Mouse (Mus musculus) heart, postnatal 25 days (tissue): Measurements from ENCODE around the gene Mmp11. TPM values are rescaled to one million over a fixed set of nuclear protein-coding genes. Genes with fewer than 3 reads are reported as not detected.

Experiments
- DNase-seq: peaks from one replicate; pipeline ENCODE4 v3.0.0; 2022; ENCODE audit warnings: low spot score
- intact Hi-C: fragments of 180-260 bp; cut with DNase I; formaldehyde crosslinking; loops from one replicate; pipeline ENCODE4 v1.15.1; 2025
- total RNA-seq, 2 experiments: library from RNA; stranded (reverse); gene quantifications; 2 replicates each; pipeline ENCODE4 v1.2.3; 2021

Mmp11 gene
- 1 to 10 TPM; 5.0 to 8.1 TPM for total RNA-seq

DNA sequence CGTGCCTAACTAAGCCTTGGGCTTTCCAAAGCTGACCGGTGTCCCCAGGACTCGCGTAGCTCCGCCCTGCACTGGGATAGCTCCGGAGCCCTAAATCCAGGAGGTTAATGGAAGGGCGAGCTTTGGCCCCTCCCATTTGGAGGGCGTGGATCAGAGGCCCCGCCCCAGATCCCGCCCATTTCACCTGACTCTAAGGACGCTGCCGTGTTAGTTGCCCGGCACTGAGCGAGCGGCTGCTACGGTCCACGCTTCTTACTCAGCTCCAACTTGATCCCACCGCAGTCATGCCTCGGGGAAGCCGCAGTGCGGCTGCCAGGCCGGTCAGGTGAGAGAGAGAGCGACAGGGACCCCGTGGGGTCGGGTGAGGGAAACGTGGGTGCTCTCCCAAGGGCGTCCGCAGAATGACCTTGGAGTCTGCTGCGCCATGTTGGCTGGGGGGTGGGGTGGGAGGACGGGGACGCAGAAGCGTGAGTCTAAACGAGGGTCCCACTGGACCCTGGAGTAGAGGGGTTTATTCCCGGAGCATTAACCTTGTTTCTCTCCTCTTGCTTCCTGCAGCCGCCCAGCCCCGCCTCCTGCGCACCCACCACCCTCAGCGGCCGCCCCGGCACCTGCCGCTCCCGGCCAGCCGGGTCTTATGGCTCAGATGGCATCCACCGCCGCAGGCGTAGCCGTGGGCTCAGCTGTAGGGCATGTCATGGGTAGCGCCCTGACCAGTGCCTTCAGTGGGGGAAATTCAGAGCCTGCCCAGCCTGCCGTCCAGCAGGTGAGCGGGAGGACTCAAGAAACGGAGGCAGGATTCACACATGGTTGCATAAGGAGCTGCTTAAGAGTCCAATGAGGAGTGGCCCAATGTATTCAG is at the start of gene Mmp11:
TSS of gene Mmp11 (minus strand) at position 817 of the 862 bp plus-strand sequence.
- DNase-seq, result peak; percentile 40
- intact Hi-C loops, result no loop called here

DNA sequence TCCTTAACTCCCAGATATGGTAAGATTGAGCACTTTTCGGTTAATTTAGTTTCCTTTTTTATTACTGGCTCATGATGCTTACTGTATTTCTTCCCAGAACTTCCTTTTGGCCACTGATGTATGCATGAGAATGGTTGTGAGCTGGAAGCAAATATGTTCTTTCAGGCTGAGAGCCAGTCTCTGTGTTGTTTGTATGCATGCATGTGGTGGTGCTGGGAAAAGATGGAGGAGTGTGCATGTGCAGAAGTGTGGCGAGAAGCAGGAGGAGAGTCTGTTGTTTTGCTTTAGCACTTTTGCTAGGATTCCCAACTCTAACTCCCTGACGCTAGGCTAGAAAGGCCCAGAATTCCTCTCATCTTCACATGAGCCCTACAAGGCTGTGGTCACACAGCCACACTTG is 43.1 kb upstream of the Mmp11 start:
- intact Hi-C loops, result no loop called here
- DNase-seq, result no peak

DNA sequence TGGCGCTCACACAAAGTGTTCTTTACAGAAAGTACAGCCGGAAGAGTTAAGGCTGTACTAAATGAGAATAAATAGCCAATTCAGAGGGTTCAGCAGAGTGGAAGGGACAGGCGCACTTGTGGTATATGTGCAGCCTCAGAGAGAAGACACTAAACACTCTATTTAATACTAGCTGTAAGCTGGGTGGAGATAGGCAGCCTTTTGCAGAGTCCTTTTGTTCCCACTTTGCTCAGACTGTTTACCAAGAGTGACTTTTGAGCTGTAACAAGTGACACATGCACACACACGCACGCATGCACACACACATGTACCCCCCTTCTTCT is 42.5 kb upstream of the Mmp11 start:
- intact Hi-C loops, result no loop called here

DNA sequence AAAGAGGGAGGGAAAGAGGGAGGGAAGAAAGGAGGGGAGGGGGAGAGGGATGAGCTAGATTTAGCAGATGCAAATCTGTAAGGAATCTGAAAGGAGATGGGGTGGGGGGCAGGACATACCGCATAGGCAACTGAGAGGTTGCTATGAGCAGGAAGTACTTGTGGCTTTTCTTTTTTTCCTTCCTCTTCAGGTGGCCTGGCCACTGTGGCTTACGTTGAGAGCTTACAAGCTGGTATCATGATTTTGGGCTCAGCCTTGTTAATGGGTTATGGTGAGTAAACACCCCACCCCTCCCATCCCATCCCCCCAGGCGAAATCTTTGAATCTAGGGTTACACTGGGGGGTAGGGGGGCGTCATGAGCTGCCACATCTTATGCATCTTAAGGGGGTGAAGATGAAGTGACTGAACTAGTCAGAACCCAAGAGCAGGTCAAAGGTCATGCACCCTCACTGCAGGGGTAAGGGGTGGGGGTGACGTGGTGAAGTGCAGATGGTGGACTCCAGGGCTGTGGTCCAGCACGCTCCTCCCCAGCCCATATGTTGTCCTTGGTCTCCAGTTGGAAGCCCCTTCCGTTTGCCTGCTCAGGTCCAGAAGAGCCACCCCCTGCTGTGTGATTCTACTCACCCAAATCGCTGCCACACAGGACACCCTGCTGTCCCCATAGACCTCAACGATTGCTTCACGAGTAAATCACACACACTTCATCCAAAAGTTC is 42.0 kb upstream of the Mmp11 start:
- no peak for DNase-seq
- intact Hi-C loops, result no loop called here

More for the DNA sequence above, 42.5 kb upstream of the Mmp11 start:
- no peak for DNase-seq

DNA sequence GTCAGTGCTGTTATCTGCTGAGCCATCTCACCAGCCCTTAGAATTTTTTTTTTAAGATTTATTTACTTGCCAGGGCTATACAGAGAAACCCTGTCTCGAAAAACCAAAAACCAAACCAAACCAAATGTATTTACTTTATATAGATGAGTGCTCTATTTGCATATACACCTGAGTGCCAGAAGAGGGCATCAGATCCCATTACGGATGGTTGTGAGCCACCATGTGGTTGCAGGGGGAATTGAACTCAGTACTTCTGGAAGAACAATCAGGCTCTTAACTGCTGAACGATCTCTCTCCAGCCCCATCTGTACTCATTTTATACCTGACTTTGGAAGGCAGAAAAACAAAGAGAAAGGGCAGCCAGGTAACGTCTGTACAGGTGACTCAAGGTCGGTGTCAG is 38.9 kb upstream of the Mmp11 start:
- DNase-seq, result no peak
- intact Hi-C loops, result no loop called here

DNA sequence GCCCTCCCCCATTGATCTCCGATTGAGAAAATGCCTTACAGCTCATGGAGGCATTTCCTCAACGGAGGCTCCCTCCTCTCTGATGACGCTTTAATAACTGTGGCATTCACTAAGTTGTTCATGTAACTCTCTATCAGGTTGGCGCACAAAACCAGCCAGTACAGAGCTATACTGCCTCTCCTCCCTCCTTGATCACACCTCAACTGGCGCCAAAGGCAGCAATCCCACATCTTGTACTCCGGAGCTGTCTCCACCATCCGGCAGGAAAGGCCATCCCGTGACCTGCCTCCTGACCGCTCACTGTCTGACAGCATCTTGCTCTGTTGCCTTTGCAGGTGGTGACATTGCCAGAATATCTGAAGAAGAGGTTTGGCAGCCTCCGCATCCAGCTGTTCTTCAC is 37.5 kb upstream of the Mmp11 start:
- intact Hi-C loops, result no loop called here
- DNase-seq, result no peak

DNA sequence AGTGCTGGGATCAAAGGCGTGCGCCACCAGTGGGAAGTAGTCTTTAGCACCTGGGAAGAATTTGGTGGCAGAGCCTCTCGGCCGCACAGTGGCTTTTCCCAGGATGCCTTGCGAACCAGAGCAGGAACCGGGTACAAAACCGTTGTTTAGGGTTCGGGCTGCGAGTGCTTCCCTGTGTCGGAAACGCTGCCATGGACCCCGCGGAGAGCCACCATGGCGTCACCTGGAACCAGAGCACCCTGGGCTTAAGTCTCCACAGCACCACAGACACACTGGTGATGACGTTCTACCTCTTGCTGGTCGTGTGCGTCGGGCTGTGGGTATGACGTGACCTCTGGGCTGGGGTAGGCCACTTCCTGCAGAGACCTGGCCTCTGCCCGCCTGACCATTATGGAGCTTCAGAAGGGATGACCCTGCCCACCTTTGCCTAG is 18.1 kb upstream of the Mmp11 start, which contains the start of gene Gm5134:
TSS of gene Gm5134 (plus strand) at position 134 of the 431 bp plus-strand sequence.
- DNase-seq, result no peak
- intact Hi-C loops, result no loop called here

DNA sequence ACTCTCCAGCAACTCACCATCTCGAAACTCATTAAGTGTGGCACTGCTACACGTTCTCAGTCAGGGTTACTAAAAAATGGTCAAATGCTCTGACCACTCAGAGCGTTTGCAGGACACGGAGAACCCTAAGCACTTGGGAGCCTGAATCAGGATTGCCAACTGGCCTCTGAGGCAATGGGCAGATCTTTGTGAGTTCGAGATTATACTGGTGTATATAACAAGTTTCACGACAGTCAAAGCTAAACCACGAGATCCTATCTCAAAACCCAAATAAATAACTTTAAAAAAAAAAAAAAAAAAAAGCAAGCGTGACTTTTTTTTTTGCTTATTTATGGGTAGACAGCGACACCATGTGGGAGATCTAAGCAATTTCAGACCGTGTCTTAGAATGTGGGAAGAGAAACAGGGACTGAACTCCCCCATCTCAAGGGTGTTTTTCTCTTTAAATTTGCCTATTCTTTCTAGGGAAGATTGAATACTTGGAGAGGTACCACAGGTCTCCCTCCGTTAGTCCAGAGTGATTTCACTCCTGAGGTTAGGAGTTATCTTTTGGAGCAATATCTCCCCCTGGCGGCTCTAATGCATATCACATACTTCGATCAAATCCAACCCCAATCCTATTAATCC is 15.2 kb upstream of the Mmp11 start:
- intact Hi-C loops, result loop anchor here (1.0 to 2.0 kb wide), 4 partner anchors 31 to 207 kb away; partner anchors contain the start of gene Smarcb1
- DNase-seq, result no peak

DNA sequence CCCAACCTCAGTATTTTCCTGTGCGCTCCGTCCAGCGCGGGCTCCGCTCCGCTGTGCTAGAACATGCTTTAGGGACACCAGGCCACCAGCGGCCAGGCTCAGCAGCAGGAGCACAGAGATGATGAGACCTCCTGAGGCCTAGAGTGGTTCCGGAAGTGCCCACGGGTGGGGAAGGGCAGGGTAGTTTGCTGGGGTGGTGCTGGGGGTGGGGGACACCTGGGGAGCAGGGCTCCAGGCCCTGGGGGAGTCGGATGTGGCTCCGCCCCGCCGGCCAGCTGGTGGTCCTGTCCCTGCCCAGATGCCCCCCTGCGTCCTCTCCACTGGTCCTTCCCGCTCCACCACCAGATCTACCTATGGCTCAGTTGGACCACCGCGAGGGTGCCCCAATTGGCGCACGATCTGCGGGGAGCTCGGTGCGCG is 14.5 kb upstream of the Mmp11 start:
- no peak for DNase-seq
- intact Hi-C loops, result loop anchor here (1.0 to 2.0 kb wide), 4 partner anchors 30 to 206 kb away; partner anchors contain the start of gene Smarcb1

DNA sequence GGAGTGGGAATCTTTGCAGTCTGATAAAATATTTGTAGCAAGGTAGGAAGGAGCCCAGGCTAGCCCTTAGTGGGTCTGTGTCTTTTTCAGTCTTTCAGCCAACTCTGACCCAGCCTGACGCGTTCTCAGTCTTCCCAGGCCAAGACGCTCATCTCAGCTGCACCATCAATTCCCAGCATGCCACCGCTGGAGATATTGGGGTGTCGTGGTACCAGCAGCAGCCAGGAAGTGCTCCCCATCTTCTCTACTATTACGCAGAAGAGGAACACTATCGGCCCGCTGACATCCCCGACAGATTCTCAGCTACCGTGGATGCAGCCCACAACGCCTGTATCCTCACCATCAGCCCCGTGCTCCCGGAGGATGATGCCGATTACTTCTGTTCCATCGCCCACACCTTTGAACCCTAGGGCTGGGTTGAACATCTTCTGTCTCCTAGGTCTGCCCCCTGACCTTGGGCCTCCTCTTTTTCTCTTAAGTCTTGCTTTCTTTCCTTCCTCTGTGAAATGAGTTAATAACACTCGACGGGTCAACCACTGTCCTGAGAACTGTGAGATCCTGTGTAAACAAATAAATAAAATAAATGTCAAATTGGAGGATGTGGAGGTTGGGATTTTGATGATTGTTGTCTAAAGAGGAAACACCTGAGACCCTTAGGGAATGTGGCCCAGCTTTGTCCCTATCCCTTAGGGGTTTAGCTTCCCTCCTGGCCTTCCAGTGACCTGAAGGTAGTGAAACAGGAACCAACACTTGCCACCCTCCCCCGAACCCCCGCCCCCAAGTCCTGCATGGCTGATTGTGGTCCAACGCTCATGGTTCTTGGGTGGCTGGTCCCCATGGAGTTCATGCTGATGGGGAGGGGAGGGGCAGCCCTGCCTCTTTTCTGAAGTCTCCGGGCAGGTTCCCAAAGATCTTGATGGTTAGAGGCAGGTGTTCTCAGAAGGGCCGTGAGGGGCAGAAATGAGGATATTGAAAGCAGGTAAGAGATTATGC is 13.1 kb upstream of the Mmp11 start:
- DNase-seq, result no peak
- intact Hi-C loops, result loop anchor here (2.0 to 5.0 kb wide), 3 partner anchors 29 to 205 kb away; partner anchors contain the start of genes Cabin1 and Smarcb1

DNA sequence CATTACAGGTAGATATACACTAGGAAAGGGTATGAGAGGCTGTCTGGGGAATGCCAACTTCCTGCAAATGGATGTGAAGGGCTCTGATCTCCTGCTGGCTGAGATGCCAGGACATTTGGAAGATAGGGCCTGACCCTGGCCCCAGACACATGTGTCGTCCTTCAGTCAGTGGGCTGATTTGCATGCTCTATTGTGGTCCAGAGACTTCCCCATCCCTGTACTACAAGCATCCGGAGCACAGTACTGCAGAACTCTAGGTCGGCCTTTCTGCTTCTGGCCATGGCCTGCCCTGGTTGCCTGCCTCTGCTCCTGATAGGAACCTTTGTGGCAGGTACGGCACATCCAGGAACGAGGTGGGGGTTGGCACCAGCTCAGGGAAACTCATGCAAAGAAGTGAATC is 11.8 kb upstream of the Mmp11 start:
- DNase-seq, result no peak
- intact Hi-C loops, result loop anchor here (5.0 kb wide), 1 partner anchor 186 kb away; the partner anchor contains the start of gene Cabin1

DNA sequence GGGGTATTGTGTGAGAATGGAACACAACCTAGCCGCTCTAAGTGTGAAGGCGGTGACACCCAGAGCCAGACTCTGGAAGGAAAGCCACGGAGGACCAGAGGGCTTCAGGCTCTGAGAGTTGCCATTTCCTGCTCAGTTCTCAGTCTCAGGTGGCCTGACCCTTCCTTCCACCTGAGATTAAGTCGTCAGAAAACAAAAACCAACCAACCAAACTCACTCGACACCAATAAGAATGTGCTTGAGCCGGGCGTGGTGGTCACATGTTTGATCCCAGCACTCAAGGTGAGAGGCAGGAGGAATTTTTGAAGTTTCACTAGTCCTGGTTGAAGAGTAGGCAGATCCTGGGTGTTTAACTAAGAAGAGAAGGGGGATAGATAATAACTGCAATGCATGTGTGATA is 9.6 kb upstream of the Mmp11 start:
- DNase-seq, result no peak

DNA sequence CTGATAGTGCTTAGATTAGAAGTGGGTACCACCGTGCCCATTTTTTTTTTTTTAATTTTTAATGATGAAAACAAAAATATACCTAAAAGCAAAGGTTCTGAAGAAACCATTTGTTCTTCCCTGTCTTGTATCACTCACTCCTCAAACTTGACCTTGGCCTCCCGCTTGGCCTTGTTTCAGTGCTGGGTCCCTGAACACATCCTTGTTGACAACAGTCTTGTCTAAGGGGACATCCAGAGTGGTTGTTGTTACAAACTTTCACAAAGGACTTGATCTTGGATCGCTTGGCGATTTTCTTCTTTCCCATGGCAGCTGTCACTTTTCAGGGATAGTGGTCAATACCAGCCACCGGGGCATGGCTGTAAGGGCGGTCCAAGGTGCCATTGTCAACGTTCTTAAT is 8.9 kb upstream of the Mmp11 start:
- DNase-seq, result no peak
- intact Hi-C loops, result loop anchor here (5.0 kb wide), 1 partner anchor 183 kb away; the partner anchor contains the start of gene Cabin1

More for the DNA sequence above, 9.6 kb upstream of the Mmp11 start:
- intact Hi-C loops, result loop anchor here (5.0 kb wide), 1 partner anchor 184 kb away; the partner anchor contains the start of gene Cabin1

DNA sequence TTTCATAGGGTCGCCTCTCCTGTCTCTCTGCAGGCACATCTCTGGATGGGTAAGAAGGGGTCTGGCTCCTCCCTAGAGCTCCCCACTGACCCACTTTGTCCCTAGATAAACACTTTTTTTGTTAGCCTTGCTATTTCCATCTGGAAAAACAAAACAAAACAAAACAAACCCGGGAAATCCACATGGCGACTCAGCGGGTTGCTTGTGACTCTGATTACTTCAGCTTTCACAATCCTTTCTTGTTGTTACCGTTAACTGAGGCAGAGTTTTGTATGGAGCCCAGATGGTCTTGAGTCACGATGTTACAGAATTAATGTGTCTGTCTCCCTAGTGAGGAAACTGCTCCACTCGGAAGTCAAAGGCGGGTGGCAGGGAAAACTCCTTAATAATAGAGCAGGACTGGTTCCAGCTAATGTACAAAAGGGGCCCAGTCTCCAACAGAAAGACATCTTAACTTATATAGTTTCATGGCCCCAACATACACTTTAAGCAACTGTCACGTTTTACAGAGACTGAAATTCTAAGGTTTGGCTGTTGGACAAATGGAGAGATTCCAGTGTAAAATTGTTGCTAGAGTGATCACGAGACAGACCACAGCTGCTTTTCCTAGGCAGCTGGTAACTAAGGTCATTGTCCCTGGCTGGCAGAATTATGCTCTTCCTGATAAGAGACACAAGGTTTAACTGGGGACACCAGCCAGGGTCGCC is 7.9 kb upstream of the Mmp11 start:
- intact Hi-C loops, result no loop called here
- DNase-seq, result no peak

DNA sequence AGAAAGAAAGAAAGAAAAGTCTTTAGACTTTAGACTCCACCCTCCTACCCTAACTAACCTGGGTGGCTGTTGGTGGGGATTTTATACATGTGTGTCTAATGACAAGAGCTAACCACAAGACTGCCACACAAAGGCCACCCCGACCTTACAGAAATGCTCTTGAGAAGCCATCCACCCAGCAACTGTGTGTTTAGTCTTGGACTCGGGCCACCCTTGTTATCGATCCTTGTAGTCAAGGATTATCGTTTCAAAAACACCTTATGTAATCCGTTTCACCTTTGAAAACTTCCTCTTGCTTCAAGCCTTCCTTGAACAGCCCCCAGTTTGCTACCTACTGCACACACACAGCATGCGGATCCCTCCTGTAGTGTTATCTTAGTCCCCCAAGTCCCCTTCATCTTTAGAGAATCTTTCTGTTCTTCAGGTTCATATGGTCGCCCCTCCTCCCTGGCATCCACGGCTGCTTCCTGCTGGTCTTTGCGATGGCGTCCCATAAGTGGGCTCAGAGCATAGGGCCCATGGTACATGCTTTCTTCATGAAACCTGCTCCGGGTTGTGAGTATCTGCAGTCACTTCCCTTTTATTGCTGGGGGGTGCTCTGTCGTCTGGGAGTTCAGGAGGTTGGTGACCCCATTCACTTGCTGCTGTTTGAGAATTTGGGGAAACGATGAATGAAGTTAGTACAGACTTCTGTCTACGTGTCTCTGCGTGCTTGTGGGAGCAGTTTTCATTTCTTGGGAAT is 6.6 kb upstream of the Mmp11 start, which contains the start of gene Vpreb3:
TSS of gene Vpreb3 (plus strand) at position 322 of the 742 bp plus-strand sequence.
- intact Hi-C loops, result no loop called here
- no peak for DNase-seq

DNA sequence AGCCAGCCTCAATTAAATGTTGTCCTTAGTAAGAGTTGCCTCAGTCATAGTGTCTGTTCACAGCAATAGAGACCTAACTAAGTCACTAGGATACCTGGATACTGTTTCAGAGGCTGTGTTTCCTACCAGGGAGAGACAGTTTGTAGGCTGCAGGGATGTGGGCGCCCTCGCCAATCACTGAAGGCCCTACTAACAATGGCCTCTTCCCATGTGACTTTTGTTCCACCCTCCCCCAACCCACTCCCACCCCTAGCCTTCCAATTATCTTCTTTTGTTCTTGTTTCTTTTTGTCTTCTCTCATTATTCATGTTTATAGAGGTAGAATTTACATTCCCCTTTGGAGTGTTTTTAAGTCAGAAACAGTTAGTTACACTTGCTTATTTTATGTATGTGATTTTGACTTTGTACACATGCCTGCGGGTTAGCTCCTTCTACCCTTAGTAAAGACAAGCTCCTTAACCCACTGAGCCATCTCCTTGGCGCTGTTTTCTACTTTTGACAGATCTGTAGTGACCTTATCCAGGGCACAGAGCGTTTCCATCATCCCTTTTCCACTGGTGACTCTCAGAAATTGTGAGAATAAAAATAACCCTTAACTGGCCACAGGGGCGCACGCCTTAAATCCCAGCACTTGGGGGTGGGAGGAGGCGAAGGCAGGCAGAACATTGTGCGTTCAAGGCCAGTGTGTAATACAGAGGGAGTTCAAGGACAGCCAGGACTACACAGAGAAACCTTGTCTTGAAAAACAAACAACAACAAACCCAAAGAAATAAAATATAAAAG is 4.9 kb upstream of the Mmp11 start:
- DNase-seq, result no peak
- intact Hi-C loops, result no loop called here

DNA sequence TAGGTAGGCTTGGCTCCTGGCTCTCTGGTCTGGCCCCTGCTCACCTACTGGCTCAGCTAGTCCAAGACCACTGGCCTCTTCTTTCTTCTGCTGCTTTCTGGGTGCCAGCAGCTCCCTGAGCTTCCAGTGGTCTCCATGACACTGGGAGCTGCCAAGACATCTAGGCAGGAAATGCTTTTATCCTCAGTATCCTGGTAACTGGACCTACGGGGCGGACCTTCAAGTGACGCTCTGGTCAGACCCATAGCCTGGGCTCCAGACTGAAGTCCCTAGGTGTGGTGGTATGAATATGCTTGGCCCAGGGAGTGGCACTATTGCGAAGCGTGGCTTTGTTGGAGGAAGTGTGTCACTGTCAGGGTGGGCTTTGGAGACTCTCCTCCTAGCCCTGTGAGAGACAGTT is 4.2 kb upstream of the Mmp11 start, which contains the start of gene Gm867:
TSS of gene Gm867 (minus strand) at position 153 of the 400 bp plus-strand sequence.
- intact Hi-C loops, result no loop called here
- DNase-seq, result no peak
